Mouse (Mus musculus): ENCODE measurements around the gene Mageh1.
"Not testable (repeated sequence)": the region's sequence is repeated elsewhere in the genome, so short reads cannot be mapped to it uniquely, and the experiment has no call there.

The Mageh1 gene

DNA sequence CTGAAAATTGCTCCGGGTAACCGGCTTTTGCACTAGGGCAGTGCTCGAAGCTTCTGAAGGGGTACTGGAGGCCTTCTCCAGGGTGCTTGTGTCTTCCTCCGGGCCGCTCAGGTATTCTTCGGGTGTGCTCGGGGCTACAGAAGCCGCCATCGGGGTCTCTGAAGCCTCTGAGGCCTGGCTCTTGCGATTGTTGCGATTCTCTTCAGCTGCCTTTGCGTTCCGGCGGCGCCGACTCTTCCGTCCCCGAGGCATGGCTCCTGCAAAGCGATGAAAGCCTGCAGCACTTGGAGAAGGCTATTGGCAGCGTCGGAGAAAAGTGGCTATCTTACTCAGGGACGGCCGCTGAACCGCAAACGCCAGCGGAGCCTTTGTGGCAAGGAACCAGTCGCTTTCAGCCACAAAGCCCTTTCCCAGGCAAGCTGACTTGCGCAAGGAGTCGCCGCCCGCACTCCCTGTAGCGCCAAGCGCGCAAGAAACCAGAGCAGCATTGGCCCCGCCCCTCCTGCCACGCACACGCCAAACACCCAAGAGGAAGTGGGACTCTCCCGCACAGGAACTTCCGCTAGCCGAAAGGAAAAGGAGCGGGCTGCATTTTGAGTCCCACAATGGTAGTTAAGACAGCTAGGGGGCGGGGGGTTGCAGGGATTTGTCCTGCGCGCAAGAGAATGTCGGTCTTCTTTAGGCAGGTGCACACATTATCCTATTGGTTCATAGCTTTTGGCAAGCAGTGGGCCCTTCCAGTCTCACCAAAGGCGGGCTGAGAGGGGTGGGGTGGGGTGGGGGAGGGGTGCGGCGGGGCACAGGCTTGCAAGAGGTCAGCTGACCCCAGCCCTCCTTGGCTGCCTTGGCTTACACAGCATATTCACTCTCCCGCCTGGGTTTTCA is at the start of gene Mageh1:
Gene Mageh1, minus strand, starts transcription at position 489 of the 885 bp plus-strand sequence.
- peak; percentile 30 for DNase-seq (ENCODE audit: low spot score)

GRCm38 (mm10) chrX:153037972-153038744 is 783 bp upstream of the Mageh1 start:
- not testable (repeated sequence) for DNase-seq (ENCODE audit: low spot score)

GRCm38 (mm10) chrX:153031547-153031946 is 5.8 kb downstream of the Mageh1 start:
- not testable (repeated sequence) for DNase-seq (ENCODE audit: low spot score)

DNA sequence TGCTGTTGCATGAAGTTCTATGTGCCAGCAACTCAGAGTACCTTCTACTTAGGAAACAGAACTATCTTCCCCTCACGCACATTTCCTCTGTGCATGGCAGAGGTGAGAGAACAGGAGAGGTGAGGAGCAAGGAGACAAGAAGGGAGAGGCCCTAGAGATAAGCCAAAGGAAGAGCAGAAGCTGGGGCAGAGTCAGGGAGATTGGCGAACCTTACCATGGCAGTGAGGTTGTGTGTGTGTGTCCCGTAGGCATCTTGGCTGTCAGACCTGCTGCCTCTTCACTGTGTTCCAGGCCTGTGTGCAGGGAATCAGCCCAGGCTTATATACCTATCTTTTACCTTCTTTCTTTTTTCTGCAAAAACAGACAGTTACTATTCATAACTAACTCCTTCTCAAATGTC is 11.7 kb downstream of the Mageh1 start:
- not testable (repeated sequence) for DNase-seq (ENCODE audit: low spot score)

DNA sequence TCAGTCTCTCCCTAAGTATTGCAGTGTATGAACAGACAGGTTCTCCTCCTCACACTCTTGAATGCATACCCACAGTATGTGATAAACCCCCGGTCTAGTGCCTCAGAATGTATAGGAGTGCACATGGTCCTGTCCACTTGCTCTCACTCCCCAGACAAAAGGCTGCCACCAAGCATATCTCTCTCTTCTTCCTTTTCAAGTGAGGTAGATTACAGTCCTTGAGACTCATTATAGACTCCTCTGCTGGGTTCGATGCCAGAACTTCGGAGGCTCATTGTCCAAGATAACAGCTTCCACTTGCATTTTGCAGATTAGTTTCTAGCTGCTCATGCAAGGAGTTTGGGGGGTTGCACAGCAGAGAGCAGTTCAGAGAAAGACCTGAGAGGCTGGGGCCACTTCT is 12.1 kb downstream of the Mageh1 start:
- not testable (repeated sequence) for DNase-seq (ENCODE audit: low spot score)

GRCm38 (mm10) chrX:153007685-153008047 is 29.7 kb downstream of the Mageh1 start:
- DNase-seq (ENCODE audit: low spot score): no peak

DNA sequence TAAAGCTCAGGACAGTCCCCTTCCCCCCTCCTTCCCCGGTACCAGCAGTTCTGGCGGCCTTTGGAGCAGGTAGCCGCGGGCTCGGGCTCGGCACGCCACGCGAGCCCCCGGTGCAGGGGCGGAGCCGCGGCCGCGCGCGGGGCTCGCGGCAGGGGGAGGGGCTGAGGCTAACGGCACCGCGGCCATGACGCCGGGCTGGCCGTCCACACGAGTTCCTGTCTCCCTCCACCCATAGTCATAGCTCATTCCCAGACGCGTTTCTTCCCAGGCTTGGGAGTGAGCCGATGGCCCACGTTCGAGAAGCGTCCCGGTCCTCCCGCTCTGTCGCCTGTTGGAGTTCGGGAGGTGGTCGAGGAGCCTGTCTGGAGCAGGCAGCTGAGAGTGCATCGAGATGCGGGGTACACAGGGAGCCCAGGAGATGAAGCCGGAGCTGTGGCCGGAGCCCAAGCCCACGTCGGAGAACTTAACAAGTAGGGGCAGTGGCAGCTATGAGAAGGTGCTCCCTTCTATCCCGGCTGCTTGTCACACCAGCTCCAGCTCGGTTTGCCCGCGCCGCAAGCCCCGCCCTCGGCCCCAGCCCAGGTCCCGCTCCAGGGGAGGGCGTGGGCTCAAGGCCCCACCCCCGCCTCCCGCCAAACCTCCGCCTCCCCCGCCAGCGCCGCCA is 30.2 kb downstream of the Mageh1 start:
- peak; percentile 9 for DNase-seq (ENCODE audit: low spot score)

- DNase-seq (ENCODE audit: low spot score): no peak
Observed at GRCm38 (mm10) chrX:153006387-153006841, 31.0 kb downstream of the Mageh1 start, which contains the start of gene Usp51. TSS of gene Usp51 (plus strand) at chrX:153006469.

DNA sequence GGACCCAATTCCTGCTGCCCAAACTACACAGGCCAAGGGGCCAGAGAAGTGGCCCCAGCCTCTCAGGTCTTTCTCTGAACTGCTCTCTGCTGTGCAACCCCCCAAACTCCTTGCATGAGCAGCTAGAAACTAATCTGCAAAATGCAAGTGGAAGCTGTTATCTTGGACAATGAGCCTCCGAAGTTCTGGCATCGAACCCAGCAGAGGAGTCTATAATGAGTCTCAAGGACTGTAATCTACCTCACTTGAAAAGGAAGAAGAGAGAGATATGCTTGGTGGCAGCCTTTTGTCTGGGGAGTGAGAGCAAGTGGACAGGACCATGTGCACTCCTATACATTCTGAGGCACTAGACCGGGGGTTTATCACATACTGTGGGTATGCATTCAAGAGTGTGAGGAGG is 41.3 kb downstream of the Mageh1 start:
- not testable (repeated sequence) for DNase-seq (ENCODE audit: low spot score)

GRCm38 (mm10) chrX:152989852-152990251 is 47.5 kb downstream of the Mageh1 start:
- not testable (repeated sequence) for DNase-seq (ENCODE audit: low spot score)
